Mouse (Mus musculus): ENCODE measurements around the gene Metrn. TPM values are rescaled to one million over a fixed set of nuclear protein-coding genes. Genes with fewer than 3 reads are reported as not detected.

The Metrn gene
- polyA plus RNA-seq, 1 experiment, result 59.9 TPM

GRCm38 (mm10) chr17:25837533-25837932, 40.6 kb upstream of the Metrn start:
- Histone ChIP-seq H3K36me3 (replicated peaks; ENCODE audit: low read length) (peaks cover 83% of the 10 kb centered on the region), H3K27me3 (replicated peaks) (no peaks in the 10 kb centered on the region), H3K9me3 (no peaks in the 10 kb centered on the region), H3K4me1 (peaks cover 88% of the 10 kb centered on the region), H3K4me3 (replicated peaks) (no peak overlapping the region)
- no peak for TF ChIP-seq GATA1 (IDR thresholded peaks at IDR 0.05; ENCODE audit: borderline replicate concordance, low read length)

DNA sequence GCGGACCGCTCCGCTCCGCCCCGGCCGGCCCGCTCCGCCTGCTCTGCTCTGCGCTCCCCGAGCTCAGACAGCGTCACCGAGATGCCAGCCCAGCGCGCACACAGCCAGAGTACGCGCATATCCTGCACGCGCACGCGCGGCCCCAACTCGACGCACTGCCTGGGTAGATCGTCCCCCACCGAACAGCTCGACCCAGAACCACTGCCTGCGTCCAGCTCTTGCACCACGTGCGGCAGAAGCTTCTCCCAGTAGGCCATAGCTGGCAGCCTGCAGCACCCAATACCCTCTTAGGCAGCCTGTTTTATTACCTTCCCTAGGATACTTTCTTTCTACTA, 40.1 kb upstream of the Metrn start, which contains the start of gene Rhbdl1:
TSS of gene Rhbdl1 (minus strand) at position 220 of the 335 bp plus-strand sequence.
- Histone ChIP-seq H3K4me3 (replicated peaks) (peak within 1 kb of the TSS; percentile 38), H3K27me3 (replicated peaks) (no peaks in the 10 kb centered on the region), H3K36me3 (replicated peaks; ENCODE audit: low read length) (peaks cover 78% of the 10 kb centered on the region), H3K9me3 (no peaks in the 10 kb centered on the region), H3K4me1 (peaks cover 85% of the 10 kb centered on the region)
- no peak for TF ChIP-seq GATA1 (IDR thresholded peaks at IDR 0.05; ENCODE audit: borderline replicate concordance, low read length)
- TF ChIP-seq FLI1 (IDR thresholded peaks at IDR 0.05; ENCODE audit: low read length), result no peak

DNA sequence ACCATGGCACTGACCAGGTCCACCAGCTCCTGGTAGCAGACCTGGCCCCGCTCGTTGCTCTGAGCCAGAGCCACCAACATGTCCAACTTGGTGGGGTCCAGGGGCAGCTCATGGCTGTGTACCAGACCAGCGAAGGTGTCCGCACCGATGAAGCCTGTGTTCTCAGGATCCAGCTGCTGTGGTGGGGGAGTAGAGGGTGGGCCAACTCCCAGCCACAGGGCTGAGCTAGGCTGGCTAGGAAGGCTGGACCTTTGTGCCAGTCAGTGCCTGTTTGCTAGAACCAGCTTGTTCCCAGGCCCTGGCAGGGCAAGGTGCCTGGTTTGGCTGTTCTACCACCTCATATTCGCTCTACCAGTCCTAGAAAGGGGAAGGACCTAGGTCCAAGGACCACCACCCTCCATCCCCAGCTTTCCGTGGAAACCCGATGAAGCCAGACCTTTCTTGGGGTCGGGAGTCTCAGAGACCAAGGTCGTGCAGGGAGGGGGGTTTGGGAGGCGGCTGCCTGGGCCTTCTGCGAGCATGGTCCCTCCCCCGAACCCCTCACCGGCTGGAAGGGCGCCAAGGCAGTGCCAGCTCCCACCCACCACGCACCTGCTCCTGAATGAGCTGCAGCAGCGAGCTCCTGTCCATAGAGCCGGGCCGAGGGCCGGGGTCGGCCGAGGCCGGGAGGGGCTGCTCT, 39.6 kb upstream of the Metrn start:
- Histone ChIP-seq H3K27me3 (replicated peaks) (no peaks in the 10 kb centered on the region), H3K4me1 (peaks cover 85% of the 10 kb centered on the region), H3K9me3 (no peaks in the 10 kb centered on the region), H3K4me3 (replicated peaks) (peak overlapping the region; percentile 38), H3K36me3 (replicated peaks; ENCODE audit: low read length) (peaks cover 78% of the 10 kb centered on the region)
- TF ChIP-seq GATA1 (IDR thresholded peaks at IDR 0.05; ENCODE audit: borderline replicate concordance, low read length), result no peak
- no peak for TF ChIP-seq FLI1 (IDR thresholded peaks at IDR 0.05; ENCODE audit: low read length)

- TF ChIP-seq FLI1 (IDR thresholded peaks at IDR 0.05; ENCODE audit: low read length), result no peak
- no peak for TF ChIP-seq GATA1 (IDR thresholded peaks at IDR 0.05; ENCODE audit: borderline replicate concordance, low read length)
- peak overlapping the region; percentile 19 for H3K4me3 ChIP-seq (replicated peaks)
- no peaks in the 10 kb centered on the region for H3K27me3 ChIP-seq (replicated peaks)
- H3K36me3 ChIP-seq (replicated peaks; ENCODE audit: low read length), result peaks cover 78% of the 10 kb centered on the region
- peaks cover 85% of the 10 kb centered on the region for H3K4me1 ChIP-seq
- no peaks in the 10 kb centered on the region for H3K9me3 ChIP-seq
These were observed 38.9 kb upstream of the Metrn start for GRCm38 (mm10) chr17:25835816-25836215.

GRCm38 (mm10) chr17:25835301-25835700, 38.4 kb upstream of the Metrn start:
- TF ChIP-seq FLI1 (IDR thresholded peaks at IDR 0.05; ENCODE audit: low read length) (no peak), GATA1 (IDR thresholded peaks at IDR 0.05; ENCODE audit: borderline replicate concordance, low read length) (no peak)
- Histone ChIP-seq H3K27me3 (replicated peaks) (no peaks in the 10 kb centered on the region), H3K9me3 (no peaks in the 10 kb centered on the region), H3K4me3 (replicated peaks) (peak overlapping the region; percentile 76), H3K36me3 (replicated peaks; ENCODE audit: low read length) (peaks cover 78% of the 10 kb centered on the region), H3K4me1 (peaks cover 85% of the 10 kb centered on the region)

GRCm38 (mm10) chr17:25834595-25835222, 37.8 kb upstream of the Metrn start:
- peaks cover 85% of the 10 kb centered on the region for H3K4me1 ChIP-seq
- no peak for TF ChIP-seq FLI1 (IDR thresholded peaks at IDR 0.05; ENCODE audit: low read length)
- TF ChIP-seq GATA1 (IDR thresholded peaks at IDR 0.05; ENCODE audit: borderline replicate concordance, low read length), result no peak
- H3K4me3 ChIP-seq (replicated peaks), result peak overlapping the region; percentile 97
- peaks cover 78% of the 10 kb centered on the region for H3K36me3 ChIP-seq (replicated peaks; ENCODE audit: low read length)
- H3K27me3 ChIP-seq (replicated peaks), result no peaks in the 10 kb centered on the region
- H3K9me3 ChIP-seq, result no peaks in the 10 kb centered on the region

- H3K9me3 ChIP-seq, result no peaks in the 10 kb centered on the region
- no peaks in the 10 kb centered on the region for H3K27me3 ChIP-seq (replicated peaks)
- H3K36me3 ChIP-seq (replicated peaks; ENCODE audit: low read length), result peaks cover 77% of the 10 kb centered on the region
- H3K4me1 ChIP-seq, result peaks cover 86% of the 10 kb centered on the region
- H3K4me3 ChIP-seq (replicated peaks), result peak overlapping the region; percentile 97
- TF ChIP-seq GATA1 (IDR thresholded peaks at IDR 0.05; ENCODE audit: borderline replicate concordance, low read length) (no peak), FLI1 (IDR thresholded peaks at IDR 0.05; ENCODE audit: low read length) (no peak)
These were observed 37.1 kb upstream of the Metrn start for GRCm38 (mm10) chr17:25833961-25834594.

DNA sequence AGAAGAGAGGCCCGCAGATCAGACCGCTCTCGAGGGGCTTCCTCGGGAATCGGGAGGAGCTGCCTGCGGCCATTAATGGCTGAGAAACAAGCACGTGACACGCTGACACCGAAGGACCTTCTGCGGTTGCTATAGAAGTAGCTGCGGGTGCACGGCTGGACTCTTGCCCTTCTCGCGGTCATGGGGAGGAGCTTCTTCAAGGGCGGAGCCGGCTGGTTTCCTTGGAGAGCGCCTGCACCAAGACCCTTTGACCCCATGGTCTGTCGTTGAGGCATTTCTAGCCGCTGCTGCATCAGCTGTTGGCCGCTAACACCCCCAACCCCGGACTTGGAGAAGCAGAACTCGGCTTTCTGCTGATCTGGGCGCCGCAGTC, 36.3 kb upstream of the Metrn start, which contains the start of gene Stub1:
TSS of gene Stub1 (minus strand) at position 114 of the 373 bp plus-strand sequence.
- no peak for TF ChIP-seq GATA1 (IDR thresholded peaks at IDR 0.05; ENCODE audit: borderline replicate concordance, low read length)
- TF ChIP-seq FLI1 (IDR thresholded peaks at IDR 0.05; ENCODE audit: low read length), result no peak
- H3K9me3 ChIP-seq, result no peaks in the 10 kb centered on the region
- peaks cover 72% of the 10 kb centered on the region for H3K36me3 ChIP-seq (replicated peaks; ENCODE audit: low read length)
- no peaks in the 10 kb centered on the region for H3K27me3 ChIP-seq (replicated peaks)
- H3K4me3 ChIP-seq (replicated peaks), result peak within 1 kb of the TSS; percentile 97
- peaks cover 88% of the 10 kb centered on the region for H3K4me1 ChIP-seq

- Histone ChIP-seq H3K4me3 (replicated peaks) (peak overlapping the region; percentile 97), H3K9me3 (no peaks in the 10 kb centered on the region), H3K27me3 (replicated peaks) (no peaks in the 10 kb centered on the region), H3K4me1 (peaks cover 88% of the 10 kb centered on the region), H3K36me3 (replicated peaks; ENCODE audit: low read length) (peaks cover 72% of the 10 kb centered on the region)
- TF ChIP-seq GATA1 (IDR thresholded peaks at IDR 0.05; ENCODE audit: borderline replicate concordance, low read length), result no peak
- TF ChIP-seq FLI1 (IDR thresholded peaks at IDR 0.05; ENCODE audit: low read length), result peak; percentile 92
These were observed 35.7 kb upstream of the Metrn start for GRCm38 (mm10) chr17:25832436-25833290.
